Mouse (Mus musculus) megakaryocyte progenitor cell, adult 5-6 weeks (primary cell): ENCODE measurements at regions not wholly inside any gene's neighbourhood (a gene's known extent, or its start where the extent isn't known, plus 50 kb on each side); places are given as distances from the start of the nearest gene placed in this dataset.
A peak's percentile ranks its signal among the peaks of the same experiment; 100 is the strongest.

Experiments used
- ATAC-seq: replicated peaks from 2 replicates; pipeline ENCODE4 v1.8.0; 2016; ENCODE audit warnings: mild to moderate bottlenecking, moderate TSS enrichment, inconsistent platforms; ENCODE audit not compliant: poor library complexity

GRCm38 (mm10) chr12:77663180-77663579 lies 425.3 kb downstream of the Fut8 start:
- ATAC-seq = no peak

GRCm38 (mm10) chr12:77663665-77664374 lies 425.9 kb downstream of the Fut8 start:
- ATAC-seq = no peak

GRCm38 (mm10) chr12:77666411-77666810 lies 428.5 kb downstream of the Fut8 start:
- no peak for ATAC-seq

- ATAC-seq = no peak
Measured at GRCm38 (mm10) chr12:77667151-77667874, 429.4 kb downstream of the Fut8 start.

GRCm38 (mm10) chr12:77667875-77668204 lies 429.9 kb downstream of the Fut8 start:
- peak; percentile 94 for ATAC-seq

- ATAC-seq = no peak
Measured at GRCm38 (mm10) chr12:77670531-77670930, 432.6 kb downstream of the Fut8 start.

GRCm38 (mm10) chr12:77674352-77674751 lies 436.4 kb downstream of the Fut8 start:
- no peak for ATAC-seq

- peak; percentile 83 for ATAC-seq
Measured at GRCm38 (mm10) chr12:77674755-77675154, 436.8 kb downstream of the Fut8 start.

GRCm38 (mm10) chr12:77678040-77678439 lies 440.1 kb downstream of the Fut8 start:
- ATAC-seq = no peak

GRCm38 (mm10) chr12:77694101-77694500 lies 456.2 kb downstream of the Fut8 start:
- ATAC-seq = no peak

GRCm38 (mm10) chr12:77696039-77696631 lies 458.2 kb downstream of the Fut8 start:
- ATAC-seq = no peak

- ATAC-seq = no peak
Measured at GRCm38 (mm10) chr12:77696662-77697061, 458.7 kb downstream of the Fut8 start.

GRCm38 (mm10) chr12:77698088-77698487 lies 460.2 kb downstream of the Fut8 start:
- no peak for ATAC-seq

- no peak for ATAC-seq
Measured at GRCm38 (mm10) chr12:77699896-77700605, 462.1 kb downstream of the Fut8 start.

- ATAC-seq = no peak
Measured at GRCm38 (mm10) chr12:77715506-77715905, 477.6 kb downstream of the Fut8 start.

- ATAC-seq = no peak
Measured at GRCm38 (mm10) chr12:77715979-77716378, 478.1 kb downstream of the Fut8 start.

- ATAC-seq = no peak
Measured at GRCm38 (mm10) chr12:77727766-77728165, 466.3 kb upstream of the Gm6657 start.

GRCm38 (mm10) chr12:77739047-77739760 lies 454.8 kb upstream of the Gm6657 start:
- ATAC-seq = no peak

- no peak for ATAC-seq
Measured at GRCm38 (mm10) chr12:77742716-77743115, 451.3 kb upstream of the Gm6657 start.

- ATAC-seq = no peak
Measured at GRCm38 (mm10) chr12:77749438-77750007, 444.5 kb upstream of the Gm6657 start.

GRCm38 (mm10) chr12:77752181-77752580 lies 441.9 kb upstream of the Gm6657 start:
- ATAC-seq = no peak
